Mouse (Mus musculus) adrenal gland (tissue): ENCODE results near the gene Gtpbp3.

Experiments
- intact Hi-C: fragments of 180-260 bp; cut with DNase I; formaldehyde crosslinking; loops from one replicate; pipeline ENCODE4 v1.15.1; 2025
- long read RNA-seq, 2 experiments: library from polyadenylated mRNA; unstranded; transcript quantifications; one replicate each; pipeline ENCODE4 v2.0.0; 2020; ENCODE audit warnings: borderline replicate concordance in 1 of 2; ENCODE audit not compliant: insufficient replicate concordance in 1 of 2

Gtpbp3 gene
- long read RNA-seq, experiment 1, transcript Gtpbp3-201 (9 exons, 2,800 nt): major isoform, 10 of 12 reads
- long read RNA-seq, experiment 1, partial matches to known transcripts: 0 of 12 reads
- long read RNA-seq, experiment 1, other reads (novel, unspliced or antisense): 2 of 12 reads
- long read RNA-seq, experiment 2, partial matches to known transcripts: 0 of 10 reads
- long read RNA-seq, experiment 2, other reads (novel, unspliced or antisense): 5 of 10 reads

DNA sequence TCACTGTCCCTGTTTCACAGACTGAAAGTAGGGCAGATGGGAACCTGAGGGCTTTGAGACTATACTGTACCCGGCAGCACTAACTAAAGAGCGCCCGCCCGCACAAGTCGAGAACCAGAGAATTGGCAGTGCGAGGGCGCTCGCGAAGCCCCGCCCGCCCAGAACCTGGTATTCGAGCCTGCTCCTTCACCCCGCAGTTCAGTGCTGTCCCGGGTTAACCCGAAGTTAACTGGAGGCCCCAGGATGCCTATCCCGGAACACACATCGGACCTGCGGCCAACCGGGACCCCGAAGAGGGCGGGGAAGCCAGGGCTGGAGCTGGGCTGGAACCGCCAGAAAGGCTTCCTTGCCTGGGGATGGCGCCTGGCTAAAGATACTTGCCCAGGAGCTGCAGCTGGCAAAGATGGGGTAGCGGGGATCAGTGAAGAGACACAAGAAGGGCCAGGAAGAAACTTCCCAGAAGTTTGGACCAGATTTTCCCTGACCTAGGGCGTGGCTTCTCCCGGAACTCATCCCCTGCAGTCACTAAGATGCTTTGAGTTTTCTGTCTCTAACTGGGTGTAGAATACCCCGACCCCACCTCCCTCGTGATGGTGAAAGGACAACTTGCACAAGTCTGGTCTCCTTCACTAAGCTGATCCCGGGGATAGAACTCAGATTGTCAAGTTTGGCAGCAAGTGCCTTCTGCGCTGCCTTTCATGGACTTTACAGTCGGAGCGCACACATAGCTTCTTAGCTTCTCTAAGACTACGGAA is at the start of gene Gtpbp3:
Gtpbp3 (plus strand) TSS at position 413 of the 755 bp plus-strand sequence.
- intact Hi-C loops: no loop called here

DNA sequence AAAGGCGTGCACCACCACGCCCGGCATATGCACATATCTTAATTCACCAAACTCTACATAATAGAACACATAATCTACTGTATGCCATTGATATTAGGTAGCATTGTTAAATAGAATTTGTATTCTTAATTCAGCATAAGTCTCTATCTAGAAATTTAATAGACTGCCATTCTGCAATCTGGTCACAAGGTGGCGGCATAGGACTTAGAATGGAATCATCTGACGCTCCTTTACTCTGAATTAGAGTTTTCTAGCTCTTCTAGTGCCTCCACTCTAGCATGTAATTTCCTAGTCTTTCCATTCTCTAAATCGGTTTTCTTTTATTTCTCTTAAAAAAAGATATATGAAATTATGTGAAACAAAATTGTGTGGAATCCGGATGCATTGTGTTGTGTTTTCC is 46.5 kb upstream of the Gtpbp3 start:
- intact Hi-C loops: loop anchor here (2.0 to 10.0 kb wide), 2 partner anchors 79 to 213 kb away; no protein-coding TSS in a partner anchor

DNA sequence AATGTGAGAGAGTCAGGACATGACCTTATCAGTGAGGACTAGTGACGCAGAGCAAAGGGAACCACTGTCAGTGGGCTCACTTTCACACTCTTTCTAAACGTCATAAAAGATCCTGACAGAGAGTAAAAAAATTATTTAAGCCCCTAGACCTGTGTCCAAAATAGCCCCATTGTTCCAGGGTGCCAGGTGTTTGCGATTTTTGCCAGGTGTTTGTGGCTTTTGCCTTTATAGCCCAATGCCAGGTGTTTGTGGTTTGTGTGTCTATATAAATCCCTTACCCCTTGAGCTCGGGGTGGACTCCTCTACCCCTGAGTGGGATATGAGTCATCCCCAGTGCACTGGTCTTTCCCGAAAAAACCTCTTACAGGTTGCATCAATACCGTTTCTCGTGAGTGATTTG is 42.8 kb upstream of the Gtpbp3 start:
- intact Hi-C loops: loop anchor here (10.0 kb wide), 1 partner anchor 210 kb away; no protein-coding TSS in a partner anchor

GRCm38 (mm10) chr8:71451337-71451736 is 36.6 kb upstream of the Gtpbp3 start:
- intact Hi-C loops: no loop called here

DNA sequence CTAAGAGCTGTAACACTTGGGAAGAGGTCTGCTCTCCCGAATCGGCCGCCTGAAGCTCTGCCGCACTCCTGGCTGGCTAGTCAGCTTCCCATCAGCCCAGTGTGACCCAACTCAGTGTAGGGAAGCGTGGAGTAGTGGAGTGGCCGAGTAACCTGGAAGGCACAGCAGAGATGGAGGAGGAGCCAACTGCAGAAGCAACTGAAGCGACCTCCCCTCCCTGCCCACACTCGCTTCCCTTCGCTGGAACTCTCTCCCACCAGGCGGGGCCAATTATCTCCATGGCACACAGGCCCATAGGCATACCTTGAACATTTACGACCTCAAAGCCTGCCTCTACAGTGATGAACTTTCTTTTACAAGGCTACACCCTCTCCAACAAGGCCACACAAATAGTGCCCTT is 36.1 kb upstream of the Gtpbp3 start:
- intact Hi-C loops: no loop called here

- intact Hi-C loops: no loop called here
These were observed 35.2 kb upstream of the Gtpbp3 start for GRCm38 (mm10) chr8:71452669-71453068.

- intact Hi-C loops: no loop called here
These were observed 33.2 kb upstream of the Gtpbp3 start for GRCm38 (mm10) chr8:71454668-71455067.

DNA sequence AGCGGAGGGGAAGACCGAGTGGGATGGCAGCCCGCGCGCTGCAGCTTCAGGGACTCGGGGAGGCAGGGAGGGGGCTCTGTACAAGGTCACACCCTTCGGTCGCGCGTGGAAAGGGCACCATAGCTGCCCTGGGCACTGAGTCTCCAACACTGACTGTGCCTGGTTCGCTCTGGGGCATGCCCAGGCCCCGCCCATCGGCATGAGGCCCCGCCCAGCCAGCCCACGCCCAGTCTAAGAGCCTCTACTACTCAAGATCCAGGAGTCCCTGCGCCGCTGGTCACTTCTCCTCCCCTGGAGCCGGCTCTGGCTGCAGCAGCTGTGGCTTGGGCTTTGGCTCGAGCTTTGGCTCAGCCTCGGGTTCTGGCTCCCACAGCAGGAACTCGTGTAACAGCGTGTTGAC is 31.0 kb upstream of the Gtpbp3 start:
- intact Hi-C loops: no loop called here

- intact Hi-C loops: no loop called here
These were observed 30.1 kb upstream of the Gtpbp3 start for GRCm38 (mm10) chr8:71457659-71458270.

GRCm38 (mm10) chr8:71460716-71461115 is 27.2 kb upstream of the Gtpbp3 start:
- intact Hi-C loops: no loop called here

DNA sequence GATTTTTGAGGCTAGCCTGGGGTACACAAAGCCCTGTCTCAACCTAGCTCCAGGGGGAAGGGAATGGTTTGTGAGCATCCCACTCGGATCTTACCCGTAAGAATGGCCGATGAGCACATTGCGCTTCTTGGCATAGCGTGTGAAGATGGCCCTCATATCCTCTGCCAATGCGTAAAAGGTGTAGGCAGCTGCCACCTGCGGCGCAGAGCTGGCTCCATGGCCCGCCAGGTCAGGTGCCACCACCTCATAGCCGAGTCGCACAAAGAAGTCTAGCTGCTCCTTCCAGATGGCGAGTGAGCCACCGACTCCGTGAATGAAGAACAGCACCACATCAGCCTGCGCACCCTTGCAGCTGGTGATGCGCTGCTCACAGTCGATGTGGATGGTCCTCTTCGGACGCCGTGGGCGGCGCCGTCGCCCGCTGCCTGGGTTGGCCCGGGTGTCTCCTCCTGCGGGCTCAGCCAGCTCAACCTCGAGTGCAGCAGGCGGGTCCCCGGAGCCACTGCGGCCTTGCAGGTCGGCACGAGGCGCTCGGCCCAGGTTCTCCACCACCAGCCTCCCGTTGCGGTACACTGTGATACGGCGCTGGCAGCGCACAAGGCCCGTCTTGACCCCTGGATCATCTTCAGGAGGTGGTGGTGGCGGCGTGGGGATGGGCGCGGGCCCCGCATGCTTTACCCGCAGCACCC is 26.6 kb upstream of the Gtpbp3 start:
- intact Hi-C loops: no loop called here

DNA sequence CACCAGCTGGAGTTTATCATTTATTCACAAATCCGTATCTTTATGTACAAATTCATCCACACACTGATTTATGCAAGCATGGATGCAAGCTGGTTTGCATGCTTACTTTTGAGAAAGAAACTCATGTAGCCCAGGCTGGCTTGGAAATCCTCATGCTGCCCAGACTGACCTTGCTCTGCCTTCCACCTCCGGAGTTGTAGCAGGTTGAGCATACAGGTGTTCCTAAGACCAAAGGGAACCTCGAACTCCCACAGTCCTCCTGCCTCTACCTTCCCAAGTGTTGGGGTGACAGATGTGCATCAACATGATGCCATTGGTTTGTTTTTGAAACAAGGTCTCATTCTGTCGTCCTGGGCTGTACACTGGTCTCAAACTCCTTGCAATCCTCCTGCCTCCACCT is 25.7 kb upstream of the Gtpbp3 start:
- intact Hi-C loops: no loop called here

DNA sequence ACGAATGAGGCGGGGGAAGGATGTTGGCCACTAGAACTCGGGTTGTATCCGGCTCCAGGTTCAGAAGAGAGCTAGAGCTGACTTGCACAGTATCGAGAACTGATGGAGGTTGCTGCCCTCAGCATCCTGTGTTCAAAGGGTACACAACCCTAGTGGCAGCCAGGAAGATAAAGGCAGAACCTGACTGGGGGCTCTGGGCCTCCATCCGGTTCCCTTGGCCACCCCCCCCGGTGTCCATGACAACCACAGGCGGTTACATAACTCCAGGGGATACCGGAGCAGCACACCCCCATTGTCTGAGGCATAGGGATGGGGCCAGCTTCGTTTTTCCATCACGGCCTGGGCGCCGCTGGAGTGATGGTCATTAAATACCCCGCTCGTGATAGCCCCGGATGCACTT is 25.1 kb upstream of the Gtpbp3 start:
- intact Hi-C loops: no loop called here

DNA sequence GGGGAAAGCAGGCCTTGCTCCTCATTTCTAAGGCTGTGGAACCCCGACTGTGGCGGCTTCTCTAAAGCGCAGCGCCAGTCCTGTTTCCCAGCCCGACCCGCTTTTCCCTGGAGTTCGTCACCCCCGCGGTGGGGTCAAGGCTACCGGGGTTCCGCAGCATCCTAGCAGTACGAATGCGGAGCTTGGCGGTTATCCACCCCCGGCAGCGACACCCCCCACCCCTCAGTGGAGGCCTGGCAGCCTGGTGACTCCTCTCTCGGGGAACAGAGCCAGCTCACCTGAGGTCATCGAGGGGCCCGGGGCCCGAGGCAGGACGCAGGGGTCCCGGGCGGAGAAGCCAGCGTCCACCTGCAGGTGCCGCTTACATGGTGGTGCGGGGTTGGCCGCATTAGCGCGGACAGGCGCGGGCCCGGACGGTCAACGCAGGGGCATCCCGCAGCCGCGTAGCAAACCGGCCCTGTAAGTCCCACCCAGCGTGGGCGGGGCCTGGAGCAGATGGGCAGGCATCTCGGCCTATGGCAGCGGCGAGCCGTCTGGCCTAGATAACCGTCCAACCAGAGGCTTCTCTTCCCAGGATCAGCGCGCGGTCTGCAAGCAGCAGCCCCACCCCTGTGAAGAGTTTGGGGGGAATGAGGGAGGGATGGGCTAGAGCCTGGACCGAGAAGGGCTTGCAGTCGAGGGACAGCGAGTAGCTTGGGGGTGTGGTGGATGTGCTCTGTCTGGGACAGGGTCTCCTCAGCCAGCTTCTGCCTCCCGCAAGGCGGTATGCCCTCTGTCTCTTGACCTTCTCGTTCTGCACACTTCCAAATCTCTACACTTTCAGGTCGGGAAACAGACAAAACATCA is 24.5 kb upstream of the Gtpbp3 start, which contains the start of gene Abhd8:
Abhd8 (minus strand) TSS at position 468 of the 846 bp plus-strand sequence.
- intact Hi-C loops: no loop called here

GRCm38 (mm10) chr8:71464513-71465500 is 23.1 kb upstream of the Gtpbp3 start, which contains the start of gene Mrpl34:
Gene Mrpl34, plus strand, starts transcription at chr8:71464959.
- intact Hi-C loops: no loop called here

DNA sequence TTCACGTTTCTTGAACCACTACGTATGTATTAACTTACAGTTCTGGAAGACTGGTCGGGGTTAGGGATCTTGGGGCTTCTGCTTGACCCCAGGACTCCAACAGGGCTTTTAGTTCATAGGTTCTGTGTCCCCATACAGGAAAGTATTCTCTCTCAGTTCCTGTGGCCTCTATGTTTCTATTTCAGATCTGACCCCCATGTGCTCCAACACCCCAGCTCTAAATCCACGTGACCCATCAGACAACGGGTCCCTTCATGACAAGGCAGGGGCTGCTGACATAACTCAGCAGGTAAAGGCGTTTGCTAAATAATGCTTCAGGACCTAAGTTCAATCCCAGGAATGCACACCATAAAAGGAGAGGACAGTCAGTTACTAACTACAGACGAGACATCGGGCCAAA is 22.2 kb upstream of the Gtpbp3 start:
- intact Hi-C loops: no loop called here

- intact Hi-C loops: no loop called here
These were observed 21.7 kb upstream of the Gtpbp3 start for GRCm38 (mm10) chr8:71466198-71466597.

DNA sequence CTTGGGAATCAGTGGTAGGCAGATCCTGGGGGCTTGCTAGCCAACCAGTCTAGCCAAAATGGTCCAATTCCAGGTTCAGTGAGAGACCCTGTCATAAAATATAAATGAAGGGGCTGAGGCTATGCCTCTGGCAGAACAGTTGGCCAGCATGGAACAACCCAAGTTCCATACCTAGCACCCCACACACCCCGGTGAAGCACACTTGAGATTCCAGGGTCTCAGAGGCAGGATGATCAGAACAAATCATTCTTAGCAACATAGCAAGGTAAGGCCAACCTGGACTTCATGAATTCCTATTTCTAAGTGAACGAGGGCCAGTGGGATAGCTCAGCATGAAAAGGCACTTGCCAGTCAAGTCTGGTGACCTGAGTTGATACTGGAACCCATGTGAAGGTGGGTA is 20.7 kb upstream of the Gtpbp3 start:
- intact Hi-C loops: no loop called here

- intact Hi-C loops: no loop called here
These were observed 19.9 kb upstream of the Gtpbp3 start for GRCm38 (mm10) chr8:71468001-71468400.
